Mouse (Mus musculus) kidney, embryonic 16.5 days (tissue): ENCODE results near the gene Sgce. TPM values are rescaled to one million over a fixed set of nuclear protein-coding genes. Genes with fewer than 3 reads are reported as not detected.

Experiments
- ATAC-seq: fragments of 200-750 bp; cut with Nextera tagmentation; 2 replicates; pipeline ENCODE4 v1.8.0; 2017; ENCODE audit warnings: moderate TSS enrichment; ENCODE audit not compliant: low FRiP score, low TSS enrichment
- H3K27ac ChIP-seq: fragments of 300-500 bp; sonication (generic); 2 replicates; pipeline ENCODE4 v1.5.1; 2014; ENCODE audit warnings: low read length
- H3K27me3 ChIP-seq: fragments of 300-500 bp; sonication (generic); 2 replicates; pipeline ENCODE4 v1.6.1; 2014; ENCODE audit warnings: low read length, control low read depth, mixed read lengths; ENCODE audit not compliant: insufficient read depth
- H3K36me3 ChIP-seq: fragments of 300-500 bp; sonication (generic); 2 replicates; pipeline ENCODE4 v1.6.1; 2014; ENCODE audit warnings: low read length, control low read depth, mixed read lengths; ENCODE audit not compliant: insufficient read depth
- H3K4me1 ChIP-seq: fragments of 300-500 bp; sonication (generic); 2 replicates; pipeline ENCODE4 v1.6.1; 2014; ENCODE audit warnings: low read length, control low read depth, mixed read lengths; ENCODE audit not compliant: insufficient read depth
- H3K4me2 ChIP-seq: fragments of 300-500 bp; sonication (generic); replicated peaks from 2 replicates; pipeline ENCODE4 v1.6.1; 2014; ENCODE audit warnings: low read depth, low read length
- H3K4me3 ChIP-seq: fragments of 300-500 bp; sonication (generic); 2 replicates; pipeline ENCODE4 v1.5.1; 2014; ENCODE audit warnings: mild to moderate bottlenecking, low read length
- H3K9ac ChIP-seq: fragments of 300-500 bp; sonication (generic); replicated peaks from 2 replicates; pipeline ENCODE4 v1.6.1; 2014; ENCODE audit warnings: low read length
- H3K9me3 ChIP-seq: fragments of 300-500 bp; sonication (generic); 2 replicates; pipeline ENCODE4 v1.6.1; 2016; ENCODE audit warnings: low read length, control low read depth
- WGBS: fragments of 180-500 bp; shearing (Covaris S2); extraction: QIAGEN DNeasy Blood & Tissue Kit; methylation state at CpG from one replicate; pipeline ENCODE4 v1.1.7; 2014; 5-methylcytosine and 5-hydroxymethylcytosine counted together
- polyA plus RNA-seq: library from polyadenylated mRNA; unstranded; fragments of >200 nt; fragmentation: Nextera tagmentation; extraction: Ambion mirVana; gene quantifications from 2 replicates; pipeline ENCODE4 v1.2.1, GENCODE M21; 2015

The Sgce gene
- polyA plus RNA-seq, 1 experiment from 2014 or later: 50.8 TPM

DNA sequence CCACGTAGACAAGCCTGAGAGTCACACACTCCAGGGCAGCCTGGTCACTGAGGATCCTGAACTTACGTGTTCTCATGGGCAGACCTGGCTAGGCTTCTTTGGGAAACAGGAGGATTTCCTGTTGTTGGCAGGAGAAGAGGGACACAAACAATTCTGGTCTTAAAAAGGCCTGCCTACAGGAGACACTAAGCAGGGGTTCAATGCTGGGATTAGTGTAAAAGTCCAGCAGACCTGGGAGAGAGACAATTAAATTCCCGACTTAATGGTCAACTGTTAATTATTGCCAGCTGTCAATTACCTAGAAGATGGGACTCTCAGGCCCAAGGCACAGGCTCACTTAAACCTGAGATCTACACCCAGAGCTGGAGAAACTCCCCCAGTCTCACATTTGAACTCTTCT lies 51.2 kb downstream of the Sgce start:
- Histone ChIP-seq H3K36me3 (0 out of 2 replicates have a peak, but pooled peaks cover 3% of the 10 kb centered on the region), H3K9ac (no peak overlapping the region), H3K4me3 (no peak overlapping the region), H3K27ac (peak overlapping the region; percentile 6; the same call in 1 of the 2 replicates), H3K9me3 (no peaks in the 10 kb centered on the region), H3K4me1 (no peaks in the 10 kb centered on the region), H3K4me2 (no peak overlapping the region), H3K27me3 (no peaks in the 10 kb centered on the region)
- WGBS: 62% methylated on average over 3 of the region's 3 CpGs
- peak; percentile 39; the same call in 1 of the 2 replicates for ATAC-seq

DNA sequence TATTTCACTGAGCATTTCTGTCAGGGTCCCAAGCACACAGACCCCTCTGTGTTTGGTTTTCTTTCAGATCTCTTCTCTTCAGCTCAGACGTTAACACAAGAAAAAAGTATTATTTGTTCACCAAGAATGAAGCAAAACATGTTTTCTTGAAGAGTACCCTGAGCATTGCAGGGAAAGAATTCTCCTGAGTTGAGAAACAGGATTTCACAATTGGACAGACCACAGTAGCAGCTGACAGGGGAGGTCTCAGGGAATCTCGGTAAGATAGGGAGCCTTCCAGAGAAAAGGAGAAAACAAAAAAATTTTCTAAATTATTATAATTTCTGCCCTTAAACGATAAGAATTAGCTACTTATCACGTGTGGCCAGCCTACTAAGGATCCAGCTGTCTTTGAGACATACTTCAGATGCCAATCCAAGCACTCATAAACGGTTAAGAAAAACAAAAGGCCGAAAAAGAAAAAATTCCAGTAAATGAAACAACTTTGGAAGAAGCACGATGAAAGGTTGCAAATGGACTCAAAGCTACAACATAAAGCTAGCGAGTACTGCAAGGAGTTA lies 52.3 kb downstream of the Sgce start:
- 70% methylated on average over 8 of the region's 8 CpGs for WGBS

DNA sequence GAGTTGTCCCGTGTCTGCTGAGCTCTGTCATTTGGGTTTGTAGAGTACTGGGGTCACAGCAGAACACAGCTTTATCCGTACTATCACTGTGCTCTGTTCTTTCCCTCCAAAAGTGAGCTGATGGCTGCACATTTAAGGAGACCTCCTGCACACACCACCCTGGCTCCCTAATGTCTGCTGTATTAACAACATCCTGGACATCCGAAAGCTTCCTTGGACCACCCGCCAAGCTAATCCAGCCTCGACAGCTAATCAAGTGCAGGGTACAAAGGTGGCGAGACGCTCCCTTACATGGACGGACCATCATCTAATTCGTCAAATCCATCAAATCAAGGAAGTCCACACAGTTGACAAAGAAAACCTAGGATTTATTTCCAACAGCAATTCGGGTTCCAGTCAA lies 53.5 kb downstream of the Sgce start:
- Histone ChIP-seq H3K4me3 (no peak overlapping the region), H3K27me3 (no peaks in the 10 kb centered on the region), H3K9me3 (no peaks in the 10 kb centered on the region), H3K27ac (no peak overlapping the region), H3K4me2 (no peak overlapping the region), H3K36me3 (0 out of 2 replicates have a peak, but pooled peaks cover 3% of the 10 kb centered on the region), H3K9ac (no peak overlapping the region), H3K4me1 (no peaks in the 10 kb centered on the region)
- WGBS: 66% methylated on average over 10 of the region's 10 CpGs
- ATAC-seq: no peak

More for the DNA sequence above, 52.3 kb downstream of the Sgce start:
- ATAC-seq: no peak
- Histone ChIP-seq H3K9me3 (no peaks in the 10 kb centered on the region), H3K4me2 (no peak overlapping the region), H3K27me3 (no peaks in the 10 kb centered on the region), H3K4me3 (no peak overlapping the region), H3K27ac (no peak overlapping the region), H3K9ac (no peak overlapping the region), H3K36me3 (0 out of 2 replicates have a peak, but pooled peaks cover 3% of the 10 kb centered on the region), H3K4me1 (no peaks in the 10 kb centered on the region)

DNA sequence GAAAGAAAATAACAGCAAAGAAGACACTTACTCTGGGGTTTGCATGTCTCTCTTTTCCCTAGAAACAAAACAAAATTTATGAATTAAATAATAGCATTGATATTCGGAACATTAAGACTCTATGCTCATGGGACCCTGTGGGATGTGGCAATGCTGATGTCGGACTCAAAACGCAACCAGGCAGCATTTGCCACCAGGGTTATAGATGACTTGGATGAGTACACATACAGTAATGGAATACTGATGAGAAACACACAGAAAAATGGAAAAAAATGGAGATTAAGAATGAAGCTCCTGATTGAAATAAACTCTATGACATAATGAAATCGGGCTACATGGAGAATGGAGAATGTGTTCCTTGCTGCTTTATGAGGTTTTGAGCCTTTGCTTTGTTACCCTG lies 56.6 kb downstream of the Sgce start:
- Histone ChIP-seq H3K9me3 (no peaks in the 10 kb centered on the region), H3K4me3 (no peak overlapping the region), H3K4me1 (no peaks in the 10 kb centered on the region), H3K4me2 (no peak overlapping the region), H3K36me3 (0 out of 2 replicates have a peak, but pooled peaks cover 3% of the 10 kb centered on the region), H3K27ac (no peak overlapping the region), H3K27me3 (no peaks in the 10 kb centered on the region), H3K9ac (no peak overlapping the region)
- 95% methylated on average over 4 of the region's 4 CpGs for WGBS
- no peak for ATAC-seq

DNA sequence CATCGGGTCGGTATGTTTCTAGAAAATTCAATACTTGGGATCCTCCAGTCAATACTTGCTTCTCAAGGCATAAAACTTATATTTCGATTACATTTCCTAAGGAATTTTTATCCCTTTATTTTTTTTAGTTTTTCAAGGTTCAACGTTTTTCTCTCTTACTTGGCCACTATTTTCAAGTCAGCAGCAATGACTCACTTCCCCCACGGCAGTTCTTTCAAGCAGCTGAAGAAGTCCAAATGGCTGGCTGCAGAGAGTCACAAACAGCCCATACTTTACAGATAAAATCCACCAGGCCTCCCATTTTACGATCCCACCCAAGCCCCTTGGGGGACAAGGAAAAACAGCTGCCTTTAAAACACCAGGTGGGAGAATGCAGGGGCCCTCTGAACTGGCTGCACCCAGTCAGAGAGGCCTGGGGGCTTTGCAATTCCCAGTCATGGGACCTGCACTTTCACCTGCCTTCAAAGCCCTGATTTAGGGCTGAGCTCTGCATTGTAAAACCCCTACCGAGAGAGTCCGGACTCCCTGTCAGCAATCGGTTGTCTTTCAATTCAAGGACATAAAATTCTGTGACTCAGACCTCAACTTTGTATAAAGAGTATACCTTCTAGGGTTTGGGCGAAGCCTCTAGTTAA lies 62.2 kb downstream of the Sgce start:
- no peak for ATAC-seq
- H3K27me3 ChIP-seq: no peaks in the 10 kb centered on the region
- no peaks in the 10 kb centered on the region for H3K36me3 ChIP-seq
- 36% methylated on average over 10 of the region's 10 CpGs for WGBS
- H3K4me1 ChIP-seq: 0 out of 2 replicates have a peak, but pooled peaks cover 3% of the 10 kb centered on the region
- no peak overlapping the region for H3K27ac ChIP-seq
- H3K4me2 ChIP-seq: no peak overlapping the region
- H3K4me3 ChIP-seq: no peak overlapping the region
- no peak overlapping the region for H3K9ac ChIP-seq
- H3K9me3 ChIP-seq: no peaks in the 10 kb centered on the region

DNA sequence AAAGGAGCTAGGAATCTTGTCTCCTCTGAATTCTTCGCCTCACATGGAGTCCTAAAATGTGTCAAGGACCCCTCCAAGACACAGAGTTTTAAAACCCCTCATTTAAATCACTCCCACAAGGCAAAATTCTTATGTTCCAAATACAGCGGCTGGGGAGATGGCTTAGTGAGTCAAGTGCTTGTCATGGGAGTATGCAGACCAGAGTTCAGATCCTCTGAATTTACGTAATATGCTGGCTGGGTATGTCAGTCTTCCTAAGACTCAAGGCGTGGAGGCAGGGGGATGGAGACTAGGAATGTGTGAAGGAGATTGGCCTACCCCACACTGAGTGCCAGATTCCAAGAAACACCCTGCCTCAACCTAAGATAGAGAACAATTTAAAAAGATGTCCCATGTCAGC lies 66.4 kb downstream of the Sgce start:
- H3K27me3 ChIP-seq: no peaks in the 10 kb centered on the region
- no peak for ATAC-seq
- H3K4me3 ChIP-seq: no peak overlapping the region
- no peak overlapping the region for H3K9ac ChIP-seq
- H3K4me1 ChIP-seq: peaks cover 3% of the 10 kb centered on the region; the same call in 1 of the 2 replicates
- H3K4me2 ChIP-seq: no peak overlapping the region
- WGBS: 91% methylated on average over 4 of the region's 4 CpGs
- no peak overlapping the region for H3K27ac ChIP-seq
- H3K36me3 ChIP-seq: no peaks in the 10 kb centered on the region
- no peaks in the 10 kb centered on the region for H3K9me3 ChIP-seq

DNA sequence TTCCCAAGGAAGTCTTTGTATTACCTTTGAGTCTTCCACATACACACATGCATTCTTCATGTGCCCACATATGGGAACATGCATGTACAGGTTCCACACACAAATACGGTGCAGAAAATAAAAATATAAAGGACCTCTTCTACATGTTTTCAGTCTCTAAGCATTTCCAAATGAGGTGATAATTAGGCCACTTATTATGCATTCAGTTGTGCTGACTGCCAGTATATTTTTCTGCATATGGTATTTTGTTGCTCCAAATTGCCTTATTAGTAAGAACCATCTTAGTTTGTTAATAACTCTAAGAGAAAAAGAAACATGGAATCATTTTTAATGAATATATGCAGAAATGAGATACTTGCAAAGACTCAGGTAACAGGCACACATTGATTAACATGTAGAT lies 67.0 kb downstream of the Sgce start:
- 93% methylated on average over 1 of the region's 1 CpGs for WGBS
- Histone ChIP-seq H3K36me3 (no peaks in the 10 kb centered on the region), H3K4me2 (no peak overlapping the region), H3K27me3 (no peaks in the 10 kb centered on the region), H3K4me1 (peaks cover 3% of the 10 kb centered on the region; the same call in 1 of the 2 replicates), H3K9me3 (no peaks in the 10 kb centered on the region), H3K4me3 (no peak overlapping the region), H3K27ac (no peak overlapping the region), H3K9ac (no peak overlapping the region)
- no peak for ATAC-seq

DNA sequence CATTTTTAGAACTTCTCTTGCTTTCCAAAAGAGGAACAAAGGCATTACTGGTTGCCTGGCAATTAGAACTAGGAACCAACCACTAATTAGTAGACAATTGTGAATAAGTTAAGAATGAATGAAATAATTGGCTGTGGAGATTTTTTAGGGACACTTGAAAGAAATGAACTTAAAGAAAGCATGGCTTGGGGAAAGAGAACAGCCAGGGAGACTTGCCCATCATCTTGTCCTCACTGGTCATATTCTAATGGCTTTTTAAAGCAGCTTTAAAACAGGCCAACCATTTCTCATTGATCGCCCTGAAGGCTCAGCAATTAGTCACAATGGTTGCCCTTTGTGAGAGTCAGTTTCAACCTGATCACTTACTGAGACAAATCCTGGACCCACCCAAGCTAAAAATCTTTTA lies 69.6 kb downstream of the Sgce start:
- Histone ChIP-seq H3K9me3 (no peaks in the 10 kb centered on the region), H3K4me3 (no peak overlapping the region), H3K9ac (no peak overlapping the region), H3K36me3 (no peaks in the 10 kb centered on the region), H3K27ac (no peak overlapping the region), H3K27me3 (no peaks in the 10 kb centered on the region), H3K4me1 (no peaks in the 10 kb centered on the region; the same call in 1 of the 2 replicates), H3K4me2 (no peak overlapping the region)
- 35% methylated on average over 1 of the region's 1 CpGs for WGBS
- ATAC-seq: no peak

DNA sequence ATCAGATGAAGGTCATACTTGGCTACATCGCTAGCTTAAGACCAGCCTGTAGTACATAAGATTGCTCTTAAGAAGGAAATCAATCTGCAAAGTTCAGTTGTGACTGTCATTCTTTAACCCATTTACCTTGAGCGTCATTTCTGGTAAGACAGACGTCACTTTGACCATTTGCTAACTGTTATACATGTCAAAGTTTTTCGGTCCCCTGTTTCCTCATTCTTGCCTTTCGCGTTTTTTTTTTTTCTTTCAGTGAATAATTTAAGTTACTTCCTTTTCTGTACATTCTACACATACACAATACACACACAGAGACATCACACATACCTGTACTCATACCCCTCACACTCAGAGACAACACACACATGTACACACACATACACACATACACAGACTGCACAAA lies 81.9 kb downstream of the Sgce start:
- Histone ChIP-seq H3K4me1 (no peaks in the 10 kb centered on the region), H3K9me3 (no peaks in the 10 kb centered on the region), H3K27me3 (no peaks in the 10 kb centered on the region), H3K9ac (no peak overlapping the region), H3K4me3 (no peak overlapping the region), H3K36me3 (no peaks in the 10 kb centered on the region), H3K27ac (no peak overlapping the region), H3K4me2 (no peak overlapping the region)
- ATAC-seq: no peak
- 90% methylated on average over 6 of the region's 6 CpGs for WGBS

DNA sequence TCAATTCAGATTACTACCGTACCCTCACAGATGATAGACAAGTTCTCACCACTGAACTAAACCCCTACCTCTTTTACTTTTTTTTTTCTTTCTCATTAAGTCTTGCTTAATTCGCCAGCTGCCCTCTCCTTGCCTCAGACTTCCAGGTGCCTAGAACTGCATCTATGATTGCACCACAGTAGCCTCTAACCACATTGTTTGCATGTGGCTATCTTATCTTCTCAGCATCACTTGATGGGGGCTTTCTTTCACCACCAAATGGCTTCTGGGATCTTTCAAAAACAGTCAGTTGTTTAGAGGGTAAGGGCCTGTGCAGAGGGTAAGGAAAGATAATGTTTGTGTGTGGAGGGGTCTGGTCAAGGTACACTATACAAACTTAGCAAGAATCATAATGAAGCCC lies 82.7 kb downstream of the Sgce start:
- no peaks in the 10 kb centered on the region for H3K9me3 ChIP-seq
- WGBS: 73% methylated on average over 2 of the region's 2 CpGs

More for the DNA sequence above, 82.7 kb downstream of the Sgce start:
- Histone ChIP-seq H3K36me3 (no peaks in the 10 kb centered on the region), H3K27me3 (no peaks in the 10 kb centered on the region), H3K4me2 (no peak overlapping the region), H3K4me1 (no peaks in the 10 kb centered on the region), H3K27ac (no peak overlapping the region), H3K4me3 (no peak overlapping the region), H3K9ac (no peak overlapping the region)
- ATAC-seq: no peak
